Mouse (Mus musculus) embryonic facial prominence, embryonic 15.5 days (tissue): Measurements from ENCODE around the gene Gp9. TPM values are rescaled to one million over a fixed set of nuclear protein-coding genes. Genes with fewer than 3 reads are reported as not detected.

Source experiments
- ATAC-seq: fragments of 200-750 bp; cut with Nextera tagmentation; 2 replicates; pipeline ENCODE4 v1.8.0; 2017; ENCODE audit warnings: low read depth, moderate TSS enrichment; ENCODE audit not compliant: insufficient number of reproducible peaks, low FRiP score, low TSS enrichment
- H3K27ac ChIP-seq: fragments of 300-500 bp; sonication (generic); replicated peaks from 2 replicates; pipeline ENCODE4 v1.5.1; 2015; ENCODE audit warnings: mild to moderate bottlenecking, inconsistent platforms
- H3K27me3 ChIP-seq: fragments of 300-500 bp; sonication (generic); 2 replicates; pipeline ENCODE4 v1.6.1; 2015; ENCODE audit warnings: inconsistent platforms
- H3K36me3 ChIP-seq: fragments of 300-500 bp; sonication (generic); 2 replicates; pipeline ENCODE4 v1.6.1; 2015; ENCODE audit warnings: mild to moderate bottlenecking, inconsistent platforms
- H3K4me1 ChIP-seq: fragments of 300-500 bp; sonication (generic); 2 replicates; pipeline ENCODE4 v1.6.1; 2015; ENCODE audit warnings: inconsistent platforms
- H3K4me2 ChIP-seq: fragments of 300-500 bp; sonication (generic); replicated peaks from 2 replicates; pipeline ENCODE4 v1.6.1; 2015; ENCODE audit warnings: mild to moderate bottlenecking, inconsistent platforms
- H3K4me3 ChIP-seq: fragments of 300-500 bp; sonication (generic); replicated peaks from 2 replicates; pipeline ENCODE4 v1.5.1; 2015; ENCODE audit warnings: mild to moderate bottlenecking, inconsistent platforms
- H3K9ac ChIP-seq: fragments of 300-500 bp; sonication (generic); 2 replicates; pipeline ENCODE4 v1.6.1; 2015; ENCODE audit warnings: inconsistent platforms
- H3K9me3 ChIP-seq: fragments of 300-500 bp; sonication (generic); replicated peaks from 2 replicates; pipeline ENCODE4 v1.6.1; 2016; ENCODE audit warnings: inconsistent platforms
- WGBS: fragments of 180-500 bp; shearing (Covaris S2); methylation state at CpG from one replicate; pipeline ENCODE4 v1.1.7; 2015; 5-methylcytosine and 5-hydroxymethylcytosine counted together
- polyA plus RNA-seq: library from polyadenylated mRNA; unstranded; fragments of >200 nt; fragmentation: Nextera tagmentation; extraction: Ambion mirVana; gene quantifications from 2 replicates; pipeline ENCODE4 v1.2.1, GENCODE M21; 2015

The Gp9 gene
- polyA plus RNA-seq, 1 experiment from 2014 or later, result 0.83 TPM

GRCm38 (mm10) chr6:87788896-87789587, 11.2 kb downstream of the Gp9 start:
- Histone ChIP-seq H3K27ac (no peak overlapping the region), H3K4me3 (no peak overlapping the region), H3K9me3 (no peaks in the 10 kb centered on the region), H3K4me1 (0 out of 2 replicates have a peak, but pooled peaks cover 12% of the 10 kb centered on the region), H3K27me3 (no peaks in the 10 kb centered on the region), H3K9ac (no peak overlapping the region), H3K4me2 (no peak overlapping the region), H3K36me3 (peaks cover 20% of the 10 kb centered on the region)
- WGBS, result 46% methylated on average over 5 of the region's 5 CpGs
- peak; percentile 22; the same call in 1 of the 2 replicates for ATAC-seq

DNA sequence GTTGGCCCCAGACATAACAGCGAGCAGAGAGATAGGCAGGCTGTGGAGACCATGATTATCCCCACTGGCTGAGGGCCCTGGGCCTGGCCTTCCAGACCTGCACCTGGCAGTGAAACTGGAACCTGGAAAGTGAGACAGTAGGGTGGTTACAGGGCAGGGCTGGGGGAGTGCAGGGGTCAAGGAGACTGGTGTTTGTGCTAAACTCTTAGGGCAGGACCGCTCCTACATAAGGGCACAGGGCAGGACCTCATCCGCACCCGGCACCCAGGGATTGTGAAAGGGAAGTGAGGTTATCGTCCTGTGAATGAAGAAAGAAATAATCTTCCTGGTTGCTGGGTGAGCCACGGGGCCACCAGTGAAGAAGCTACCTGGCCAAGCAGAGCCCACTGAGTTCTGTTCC, 11.9 kb downstream of the Gp9 start:
- H3K4me1 ChIP-seq, result 0 out of 2 replicates have a peak, but pooled peaks cover 12% of the 10 kb centered on the region
- peaks cover 20% of the 10 kb centered on the region for H3K36me3 ChIP-seq
- H3K27ac ChIP-seq, result no peak overlapping the region
- H3K4me2 ChIP-seq, result no peak overlapping the region
- H3K27me3 ChIP-seq, result no peaks in the 10 kb centered on the region
- H3K4me3 ChIP-seq, result no peak overlapping the region
- no peak overlapping the region for H3K9ac ChIP-seq
- no peak for ATAC-seq
- no peaks in the 10 kb centered on the region for H3K9me3 ChIP-seq
- 81% methylated on average over 6 of the region's 6 CpGs for WGBS

DNA sequence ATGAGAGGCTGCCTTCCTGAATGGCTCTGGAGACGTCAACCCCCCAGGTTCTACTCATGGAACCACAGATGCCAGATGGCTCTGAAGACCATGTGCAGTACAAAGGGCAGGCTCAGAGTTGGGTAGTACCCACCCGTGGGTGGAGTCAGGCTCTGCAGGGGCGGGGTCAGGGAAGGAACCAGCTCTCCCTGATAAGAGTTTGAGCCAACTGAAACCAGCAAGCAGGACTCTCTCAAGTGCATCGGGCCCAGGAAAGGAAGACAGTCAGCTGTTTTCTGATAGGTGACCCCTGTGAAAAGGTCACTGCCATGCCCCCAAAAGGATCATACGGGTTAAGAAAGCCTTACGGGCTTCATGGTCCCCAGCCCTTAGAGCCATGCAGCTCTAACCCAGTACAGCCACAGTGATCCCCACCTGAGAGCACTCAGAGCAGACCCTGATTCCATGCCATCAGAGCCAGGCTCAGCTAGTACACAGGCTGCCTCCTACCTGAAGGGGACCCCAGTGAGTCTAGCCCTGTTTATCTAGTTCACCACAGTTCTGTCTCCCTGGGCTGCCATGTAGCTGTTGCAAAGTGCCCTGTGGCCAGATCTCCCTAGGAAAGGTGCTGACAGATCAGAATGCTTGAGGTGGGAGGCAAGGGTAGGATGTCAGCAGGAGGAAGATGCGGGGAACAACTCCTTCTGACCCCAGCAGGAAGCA, 13.1 kb downstream of the Gp9 start:
- WGBS, result 71% methylated on average over 7 of the region's 7 CpGs
- 0 out of 2 replicates have a peak, but pooled peaks cover 12% of the 10 kb centered on the region for H3K4me1 ChIP-seq
- H3K36me3 ChIP-seq, result peaks cover 20% of the 10 kb centered on the region
- no peaks in the 10 kb centered on the region for H3K27me3 ChIP-seq
- no peak overlapping the region for H3K27ac ChIP-seq
- no peaks in the 10 kb centered on the region for H3K9me3 ChIP-seq
- H3K4me3 ChIP-seq, result no peak overlapping the region
- no peak overlapping the region for H3K4me2 ChIP-seq
- no peak for ATAC-seq
- no peak overlapping the region for H3K9ac ChIP-seq

GRCm38 (mm10) chr6:87791826-87792225, 14.0 kb downstream of the Gp9 start:
- H3K4me3 ChIP-seq, result no peak overlapping the region
- H3K36me3 ChIP-seq, result peaks cover 20% of the 10 kb centered on the region
- WGBS, result 91% methylated on average over 5 of the region's 5 CpGs
- 0 out of 2 replicates have a peak, but pooled peaks cover 10% of the 10 kb centered on the region for H3K4me1 ChIP-seq
- no peak for ATAC-seq
- no peaks in the 10 kb centered on the region for H3K27me3 ChIP-seq
- H3K9me3 ChIP-seq, result no peaks in the 10 kb centered on the region
- no peak overlapping the region for H3K27ac ChIP-seq
- no peak overlapping the region for H3K9ac ChIP-seq
- no peak overlapping the region for H3K4me2 ChIP-seq

GRCm38 (mm10) chr6:87793821-87794510, 16.1 kb downstream of the Gp9 start:
- Histone ChIP-seq H3K4me1 (0 out of 2 replicates have a peak, but pooled peaks cover 6% of the 10 kb centered on the region), H3K9me3 (no peaks in the 10 kb centered on the region), H3K4me3 (no peak overlapping the region), H3K27me3 (no peaks in the 10 kb centered on the region), H3K36me3 (peaks cover 20% of the 10 kb centered on the region), H3K27ac (no peak overlapping the region), H3K4me2 (no peak overlapping the region), H3K9ac (no peak overlapping the region)
- WGBS, result 92% methylated on average over 10 of the region's 10 CpGs
- ATAC-seq, result no peak

GRCm38 (mm10) chr6:87795385-87796150, 17.7 kb downstream of the Gp9 start:
- H3K4me3 ChIP-seq, result no peak overlapping the region
- no peak for ATAC-seq
- WGBS, result 76% methylated on average over 6 of the region's 6 CpGs
- H3K9me3 ChIP-seq, result no peaks in the 10 kb centered on the region
- H3K4me1 ChIP-seq, result no peaks in the 10 kb centered on the region
- peaks cover 20% of the 10 kb centered on the region for H3K36me3 ChIP-seq
- H3K27ac ChIP-seq, result no peak overlapping the region
- H3K4me2 ChIP-seq, result no peak overlapping the region
- no peak overlapping the region for H3K9ac ChIP-seq
- H3K27me3 ChIP-seq, result no peaks in the 10 kb centered on the region

DNA sequence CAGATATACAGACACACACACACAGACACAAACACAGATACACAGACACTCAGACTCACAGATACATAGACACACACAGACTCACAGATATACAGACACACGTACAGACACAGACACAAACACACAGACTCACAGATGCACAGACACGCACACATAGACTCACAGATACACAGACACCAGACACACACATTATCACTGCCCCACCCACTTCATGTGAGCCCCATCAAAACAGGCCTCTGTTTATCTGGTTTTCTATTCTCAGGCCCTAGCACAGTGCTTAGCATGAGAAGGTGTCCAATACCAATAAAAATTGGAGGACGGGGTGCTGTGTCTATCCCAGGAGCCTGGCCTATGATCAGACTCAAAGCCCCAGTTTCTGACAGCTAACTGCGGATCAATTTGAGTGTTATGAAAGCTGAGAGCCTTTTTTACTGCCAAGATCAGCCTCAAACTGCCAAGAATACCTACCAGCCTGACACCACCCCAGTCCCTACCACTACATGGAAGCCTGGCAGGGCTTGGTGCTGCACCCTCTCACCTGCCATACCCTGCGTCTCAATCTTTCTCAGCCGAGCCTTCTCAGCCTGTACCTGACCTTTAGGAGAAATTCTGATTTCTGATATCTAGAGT, 18.5 kb downstream of the Gp9 start:
- H3K4me3 ChIP-seq, result no peak overlapping the region
- H3K9me3 ChIP-seq, result no peaks in the 10 kb centered on the region
- no peaks in the 10 kb centered on the region for H3K4me1 ChIP-seq
- no peaks in the 10 kb centered on the region for H3K27me3 ChIP-seq
- H3K4me2 ChIP-seq, result no peak overlapping the region
- 85% methylated on average over 6 of the region's 6 CpGs for WGBS
- no peak overlapping the region for H3K9ac ChIP-seq
- no peak overlapping the region for H3K27ac ChIP-seq
- no peak for ATAC-seq
- H3K36me3 ChIP-seq, result peaks cover 18% of the 10 kb centered on the region

DNA sequence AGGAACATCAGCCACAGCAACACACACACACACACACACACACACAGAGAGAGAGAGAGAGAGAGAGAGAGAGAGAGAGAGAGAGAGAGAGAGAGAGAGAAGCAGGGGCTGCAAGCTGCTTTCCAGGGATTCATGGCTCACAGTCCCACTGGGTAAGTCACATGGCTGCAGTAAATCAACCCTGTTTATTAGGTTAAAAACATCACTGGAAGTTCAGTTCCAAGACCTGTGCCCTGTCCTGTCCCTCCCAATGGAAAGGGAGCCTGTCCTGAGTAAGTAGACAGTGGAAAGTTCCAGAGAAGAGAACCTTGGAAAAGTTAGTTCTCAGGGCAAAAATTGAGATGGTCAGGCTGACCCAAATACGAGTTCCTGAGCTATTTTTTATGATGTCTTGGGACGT, 19.4 kb downstream of the Gp9 start:
- Histone ChIP-seq H3K9ac (no peak overlapping the region), H3K36me3 (peaks cover 9% of the 10 kb centered on the region), H3K27ac (no peak overlapping the region), H3K4me2 (no peak overlapping the region), H3K4me3 (no peak overlapping the region), H3K9me3 (no peaks in the 10 kb centered on the region), H3K27me3 (no peaks in the 10 kb centered on the region), H3K4me1 (no peaks in the 10 kb centered on the region)
- 55% methylated on average over 2 of the region's 2 CpGs for WGBS
- ATAC-seq, result no peak

GRCm38 (mm10) chr6:87799576-87799975, 21.7 kb downstream of the Gp9 start:
- Histone ChIP-seq H3K9me3 (no peaks in the 10 kb centered on the region), H3K4me1 (no peaks in the 10 kb centered on the region), H3K9ac (no peak overlapping the region), H3K27ac (no peak overlapping the region), H3K27me3 (no peaks in the 10 kb centered on the region), H3K4me3 (no peak overlapping the region), H3K36me3 (no peaks in the 10 kb centered on the region), H3K4me2 (no peak overlapping the region)
- WGBS, result 92% methylated on average over 6 of the region's 6 CpGs
- no peak for ATAC-seq

GRCm38 (mm10) chr6:87802462-87802861, 24.6 kb downstream of the Gp9 start:
- Histone ChIP-seq H3K27me3 (no peaks in the 10 kb centered on the region), H3K27ac (no peak overlapping the region), H3K9me3 (no peaks in the 10 kb centered on the region), H3K4me1 (0 out of 2 replicates have a peak, but pooled peaks cover 5% of the 10 kb centered on the region), H3K4me3 (no peak overlapping the region), H3K36me3 (no peaks in the 10 kb centered on the region), H3K9ac (no peak overlapping the region), H3K4me2 (no peak overlapping the region)
- ATAC-seq, result no peak
- 84% methylated on average over 7 of the region's 7 CpGs for WGBS
